Mouse (Mus musculus) cerebellum, postnatal 25 days (tissue): ENCODE results near the gene Rdh11.

Source experiments
- DNase-seq, 2 experiments: peaks; one replicate each; pipeline ENCODE4 v3.0.0; 2021; ENCODE audit warnings: mixed read lengths in 2 of 2

The Rdh11 gene

DNA sequence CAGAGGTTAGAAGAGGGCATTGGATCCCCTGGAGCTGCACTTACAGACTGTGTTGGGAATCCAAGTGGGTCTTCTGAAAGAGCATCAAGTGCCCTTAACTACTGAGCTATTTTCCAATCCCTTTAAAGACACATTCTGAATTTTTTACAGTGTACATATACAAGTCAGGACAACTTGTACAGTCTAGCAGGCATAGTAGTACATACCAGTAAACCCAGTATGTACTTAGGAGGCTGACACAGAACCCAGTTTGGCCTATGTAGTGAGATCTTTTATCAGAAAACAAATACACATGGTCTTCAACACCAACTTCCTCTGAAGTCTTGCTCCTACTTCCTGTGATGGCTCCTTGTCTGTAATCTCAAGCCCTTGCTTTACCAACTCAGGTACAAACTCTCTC, 53.1 kb downstream of the Rdh11 start:
- DNase-seq = no peak

- no peak for DNase-seq
These were observed 55.1 kb downstream of the Rdh11 start for GRCm38 (mm10) chr12:79136949-79137348.

DNA sequence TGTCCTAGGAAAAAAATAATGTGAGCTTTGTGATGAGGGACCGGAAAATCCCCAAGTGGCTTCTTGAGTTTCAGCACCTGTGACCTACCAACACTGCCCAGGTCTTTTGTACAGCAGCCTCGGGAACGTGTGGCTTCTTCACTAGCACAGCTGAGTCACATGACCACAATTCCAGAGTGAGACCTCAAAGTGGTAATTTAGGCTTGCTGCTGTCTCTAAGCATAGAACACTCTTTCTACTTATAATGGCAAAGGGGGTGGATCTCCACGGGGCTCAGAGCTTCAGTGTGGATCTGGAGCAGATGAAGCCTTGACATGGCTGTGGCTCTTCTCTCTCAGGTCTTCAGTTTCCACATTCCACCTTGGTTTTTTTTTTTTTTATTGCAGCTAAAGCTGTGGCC, 57.0 kb downstream of the Rdh11 start:
- no peak for DNase-seq

DNA sequence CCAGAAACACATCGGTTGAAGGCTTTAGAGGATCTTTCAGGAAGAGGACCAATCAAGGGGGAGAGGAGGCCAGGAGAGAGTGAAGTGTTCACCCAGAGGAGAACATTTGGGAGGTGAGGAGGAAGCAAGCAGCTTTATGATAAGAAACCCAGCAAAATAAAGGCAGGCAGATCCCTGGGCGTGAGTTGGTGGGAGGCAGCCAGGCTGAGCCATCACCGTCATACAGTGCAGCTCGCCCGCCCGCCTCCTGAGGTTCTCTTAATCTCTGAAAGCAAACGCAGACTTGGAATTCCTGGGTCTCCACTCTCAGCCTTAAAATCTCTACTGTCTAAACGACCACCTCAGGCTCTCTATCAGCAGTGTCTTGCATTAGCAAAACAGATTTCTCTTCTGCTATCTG, 57.4 kb downstream of the Rdh11 start:
- no peak for DNase-seq

DNA sequence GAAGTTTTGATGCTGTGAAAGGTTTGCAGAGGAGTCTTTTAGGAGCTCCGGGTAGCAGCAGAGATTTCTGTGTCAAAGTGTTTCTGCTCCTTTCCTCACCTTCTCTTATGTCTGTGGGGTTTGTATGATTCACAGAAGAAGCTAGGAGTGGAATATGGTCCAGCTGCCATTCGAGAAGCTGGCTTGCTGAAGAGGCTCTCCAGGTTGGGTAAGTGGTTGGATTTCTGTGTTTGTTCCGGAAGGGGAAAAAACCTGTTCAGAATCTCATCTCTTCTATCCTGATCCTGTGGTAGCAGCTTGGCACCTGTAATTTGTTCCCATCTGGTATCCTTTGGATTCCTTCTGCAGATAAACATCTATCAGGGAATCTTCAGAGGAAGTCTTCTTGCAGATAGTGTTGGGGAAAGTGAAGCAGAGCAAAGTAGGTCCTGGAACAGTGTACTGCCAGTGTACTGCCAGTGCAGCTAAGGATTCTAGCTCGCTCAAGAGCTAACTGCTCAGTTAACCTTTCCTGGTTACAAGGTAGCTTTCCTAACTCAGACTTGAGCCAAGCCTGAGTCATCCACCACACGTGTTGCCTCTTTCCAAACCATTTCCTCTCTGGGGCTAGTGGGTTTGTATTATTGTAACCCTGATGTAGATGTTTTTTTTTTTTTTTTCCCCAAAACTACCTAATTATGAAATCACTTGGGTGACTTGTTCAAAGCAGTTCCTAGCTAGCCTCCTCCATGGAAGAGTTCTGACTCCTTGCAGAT, 60.2 kb downstream of the Rdh11 start:
- peak in 1 of 2 experiments; percentile 7 for DNase-seq

- peak; percentile 21 to 31 for DNase-seq
These were observed 60.9 kb downstream of the Rdh11 start for GRCm38 (mm10) chr12:79131178-79131675.

DNA sequence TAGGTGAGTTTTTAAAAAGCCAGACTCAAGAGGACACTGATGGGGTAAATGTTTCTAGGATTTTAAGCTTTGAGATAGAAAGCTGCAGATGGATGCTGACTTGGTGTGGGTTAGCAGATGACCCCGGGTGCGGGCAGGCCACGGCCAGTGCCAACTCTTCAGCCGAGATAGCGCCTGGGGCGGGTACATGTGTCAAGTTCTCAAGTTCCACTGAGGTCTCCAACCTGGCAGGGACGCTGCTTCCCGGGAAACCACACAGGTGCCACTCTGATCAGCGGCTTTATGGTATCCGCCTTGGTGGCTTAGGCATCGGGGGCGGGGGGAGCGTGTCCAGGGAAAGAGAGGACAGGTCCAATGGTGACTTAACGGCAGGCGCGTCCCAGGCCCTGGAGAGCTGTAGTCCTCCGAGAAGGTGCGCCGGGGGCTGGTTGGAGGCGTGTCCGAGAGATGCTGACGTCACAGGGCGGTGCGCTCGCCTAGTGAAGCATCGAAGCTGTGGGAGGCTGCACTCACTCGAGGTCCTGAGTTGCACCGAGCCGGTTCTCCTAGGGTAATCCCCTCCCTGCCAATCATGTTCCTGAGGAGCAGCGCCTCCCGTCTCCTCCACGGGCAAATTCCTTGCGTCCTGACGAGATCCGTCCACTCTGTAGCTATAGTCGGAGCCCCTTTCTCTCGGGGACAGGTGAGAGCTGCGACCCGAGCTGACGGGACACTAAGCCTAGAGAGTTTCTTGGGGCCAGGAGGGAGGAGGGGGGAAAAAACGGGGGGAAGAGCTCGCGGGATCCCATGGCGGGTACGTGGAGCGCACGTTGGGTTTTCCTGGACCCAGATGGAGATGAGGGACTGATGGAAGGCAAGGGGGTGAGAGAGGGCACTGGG, 61.6 kb downstream of the Rdh11 start, which contains the start of gene Arg2:
Gene Arg2 (plus strand): TSS at position 479 of the 879 bp plus-strand sequence.
- peak; percentile 85 to 90 for DNase-seq
